Mouse (Mus musculus) kidney, adult 2 months (tissue): ENCODE results near the gene Spred1.

Experiments
- CTCF ChIP-seq: fragments of 200-500 bp; conservative IDR thresholded peaks from 2 replicates; pipeline ENCODE4 v1.5.1; 2011; ENCODE audit warnings: low read depth, mild to moderate bottlenecking, control low read depth, low read length, moderate library complexity, mixed read lengths; ENCODE audit not compliant: insufficient read depth, insufficient read length
- POLR2A ChIP-seq: fragments of 200-500 bp; IDR thresholded peaks from one replicate; pipeline ENCODE4 v1.6.1; 2011; ENCODE audit warnings: low read depth, low read length, control low read depth

DNA sequence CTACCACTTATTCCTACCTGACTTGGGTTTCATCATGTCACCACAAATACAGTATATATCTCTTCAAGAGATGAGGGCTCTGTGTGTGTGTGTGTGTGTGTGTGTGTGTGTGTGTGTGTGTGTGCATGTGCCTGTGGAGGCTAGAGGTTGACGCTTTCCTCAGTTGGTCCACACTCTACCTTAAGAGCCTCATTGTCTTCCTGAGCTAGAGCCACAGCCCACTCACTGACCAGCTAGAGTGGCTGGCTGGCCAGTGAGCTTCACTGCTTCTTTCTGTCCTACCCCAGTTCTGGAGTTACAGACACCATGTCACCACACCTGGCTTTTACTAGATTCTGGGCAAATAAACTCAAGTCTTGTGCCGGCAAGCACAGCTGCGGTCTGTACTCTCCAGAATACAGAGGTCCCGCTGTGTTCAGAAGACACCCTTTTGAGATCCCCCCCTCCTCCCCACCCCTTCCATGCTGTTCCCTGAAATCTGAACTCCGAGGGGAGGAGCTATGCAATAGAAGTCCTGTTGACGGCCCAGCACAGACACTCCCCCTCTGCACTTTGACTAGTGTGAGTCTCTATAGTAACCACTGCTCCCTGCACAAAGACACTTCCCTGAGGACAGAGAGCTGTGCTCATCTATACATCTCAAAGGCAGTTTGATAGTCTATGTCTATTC lies 89.4 kb downstream of the Spred1 start:
- TF ChIP-seq CTCF (no peak), POLR2A (no peak)
